Mouse (Mus musculus) ES-E14 (cell line): ENCODE results near the gene C130074G19Rik.

ENCODE experiments used
- HCFC1 ChIP-seq: IDR thresholded peaks from 2 replicates; pipeline ENCODE4 v1.6.1; 2012; ENCODE audit warnings: low read length, inconsistent platforms, borderline replicate concordance; ENCODE audit not compliant: insufficient read depth
- MAFK ChIP-seq: IDR thresholded peaks from 2 replicates; pipeline ENCODE4 v1.6.1; 2014; ENCODE audit warnings: mild to moderate bottlenecking, low read depth, low read length, inconsistent platforms; ENCODE audit not compliant: insufficient read depth
- ZNF384 ChIP-seq: IDR thresholded peaks from 2 replicates; pipeline ENCODE4 v1.6.1; 2012; ENCODE audit warnings: low read depth, low read length, inconsistent platforms

DNA sequence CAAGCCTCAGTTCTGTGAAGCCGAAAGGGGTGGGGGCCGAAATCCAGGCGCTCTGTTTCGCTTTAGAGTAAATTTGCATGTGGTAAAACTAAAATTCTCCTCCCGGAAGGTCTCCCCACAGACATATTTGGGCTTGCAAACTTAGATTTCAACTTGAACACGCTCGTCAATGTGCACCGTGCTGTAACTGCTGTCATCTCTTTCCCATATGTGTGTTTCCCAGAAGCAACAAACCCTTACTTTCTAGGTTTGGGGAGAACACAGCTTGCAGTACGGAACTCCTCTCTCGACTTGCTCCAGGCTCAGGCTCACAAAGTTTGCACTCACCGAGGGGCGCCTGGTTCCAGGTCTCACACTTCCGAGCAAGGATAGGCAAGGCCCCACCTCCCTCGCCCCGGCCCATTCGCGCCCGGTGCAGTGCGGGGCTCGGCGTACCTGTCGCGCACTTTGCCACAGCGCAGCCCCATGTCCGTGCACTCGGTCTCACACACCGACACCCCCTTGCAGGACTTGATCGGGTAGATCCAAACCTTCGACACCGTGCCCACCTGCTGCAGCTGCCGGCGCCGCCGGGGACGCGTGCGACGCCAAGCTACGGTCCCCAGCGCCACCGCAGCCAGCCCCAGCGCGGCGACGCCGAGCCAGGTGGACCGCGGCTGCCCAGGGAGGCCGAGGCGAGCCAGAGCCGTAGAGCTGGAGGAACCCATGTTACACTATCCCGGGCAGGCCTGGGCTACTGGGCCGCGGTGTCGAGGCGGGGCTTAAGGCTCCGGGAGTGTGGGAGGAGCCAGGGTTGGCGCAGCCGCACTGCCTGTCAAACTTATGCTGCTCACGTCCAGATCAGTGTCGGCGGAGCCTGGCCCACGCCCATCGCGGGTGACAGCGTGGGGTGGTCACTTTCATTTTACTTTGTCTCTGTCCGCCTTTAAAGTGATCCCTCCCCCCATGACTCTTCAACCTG is 37.6 kb downstream of the C130074G19Rik start:
- TF ChIP-seq HCFC1 = no peak; the same call in 1 of the 2 replicates
- no peak for TF ChIP-seq ZNF384
- no peak for TF ChIP-seq MAFK
